Mouse (Mus musculus): ENCODE data around the gene Olfr1295.

Gene Olfr1295

DNA sequence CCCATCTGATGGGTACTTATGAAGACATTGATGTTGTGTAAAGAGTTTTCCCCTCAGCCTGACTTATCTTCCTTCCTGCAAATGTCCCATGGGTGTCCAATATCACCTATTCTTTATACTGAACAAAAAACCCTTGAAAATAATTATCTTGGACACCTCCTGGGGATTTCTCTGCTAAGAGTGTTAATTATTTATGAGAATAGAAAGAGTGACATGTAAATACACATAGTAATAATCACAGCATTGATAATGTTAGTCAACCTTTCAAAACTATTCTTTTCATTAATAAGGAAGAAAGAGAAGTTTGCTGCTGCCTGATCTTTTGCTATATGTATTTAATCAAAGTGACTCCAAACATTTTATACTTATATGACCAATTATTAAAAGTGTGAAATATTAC lies at the start of gene Olfr1295:
TSS of gene Olfr1295 (minus strand) at position 101 of the 400 bp plus-strand sequence.
- DNase-seq (ENCODE audit: extremely low read depth, low read depth, low spot score), result no peak

DNA sequence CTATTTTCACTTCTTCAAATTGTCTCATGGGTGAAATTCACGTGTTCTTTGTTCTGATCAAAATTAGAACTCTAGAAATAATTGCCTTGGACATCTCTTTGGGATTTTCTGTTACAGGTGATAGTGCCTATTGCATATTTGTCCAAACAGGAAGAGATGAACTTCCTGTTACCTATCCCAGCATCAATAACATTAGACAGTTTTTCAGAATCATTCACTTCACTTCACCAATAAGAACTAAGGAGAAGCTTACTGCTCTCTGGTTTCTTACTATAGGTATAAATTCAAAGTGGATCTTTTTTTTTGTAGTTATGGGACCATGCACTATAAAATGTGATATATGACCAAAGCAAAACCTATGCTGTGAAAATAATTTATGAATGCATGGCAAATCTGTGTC lies 29.3 kb downstream of the Olfr1295 start, which contains the start of gene Olfr1294:
TSS of gene Olfr1294 (minus strand) at position 101 of the 400 bp plus-strand sequence.
- DNase-seq (ENCODE audit: extremely low read depth, low read depth, low spot score), result no peak

DNA sequence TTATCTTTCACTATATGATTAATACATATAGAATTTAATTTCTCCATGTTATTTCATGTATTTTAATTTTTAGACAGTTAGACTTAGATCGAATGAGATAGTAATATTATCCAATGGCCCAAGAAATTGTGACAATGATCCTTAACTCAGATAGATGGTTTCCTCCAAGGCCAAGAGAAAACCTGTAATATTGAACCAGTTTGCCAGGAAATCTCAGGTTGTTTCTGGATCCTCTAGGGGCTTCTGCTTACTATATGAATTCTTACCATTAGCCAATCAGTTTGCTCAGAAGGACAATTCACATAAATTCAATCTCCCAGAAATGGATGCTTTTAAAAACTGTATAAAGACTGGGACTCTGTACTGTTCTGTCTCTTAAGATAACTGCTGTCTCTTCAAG lies 44.6 kb downstream of the Olfr1295 start, which contains the start of gene Olfr1293-ps:
TSS of gene Olfr1293-ps (plus strand) at position 301 of the 400 bp plus-strand sequence.
- no peak for DNase-seq (ENCODE audit: extremely low read depth, low read depth, low spot score)

DNA sequence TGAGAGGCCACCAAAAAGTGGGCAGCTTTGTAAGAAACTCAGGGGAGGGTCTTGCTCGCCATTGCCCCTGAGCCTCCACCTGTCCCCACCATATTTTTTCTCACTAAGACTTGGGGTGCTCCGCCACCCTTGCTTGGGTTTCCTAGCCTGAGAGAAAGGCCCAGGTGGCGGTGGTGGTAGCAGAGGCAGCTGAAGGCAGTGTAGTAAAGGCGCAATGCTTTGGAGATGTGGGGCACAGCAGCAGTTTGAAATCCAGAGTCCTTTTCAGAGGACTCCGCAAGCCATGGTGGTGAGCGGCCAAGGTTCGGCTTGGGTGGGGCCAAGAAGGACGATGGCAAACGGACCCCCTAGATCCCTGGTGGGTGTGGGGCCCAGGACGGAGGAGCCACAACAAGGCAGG lies 52.0 kb downstream of the Olfr1295 start:
- DNase-seq (ENCODE audit: extremely low read depth, low read depth, low spot score), result no peak

Measured in fat pad, adult 2 months (tissue).